Mouse (Mus musculus) liver, postnatal 0 days (tissue): ENCODE data around the gene Rad51b.

Experiments used
- CTCF ChIP-seq: sonication (generic); IDR thresholded peaks from 2 replicates; pipeline ENCODE4 v1.5.1; 2016; ENCODE audit warnings: antibody characterized with exemption, low read depth
- EP300 ChIP-seq: IDR thresholded peaks from 2 replicates; pipeline ENCODE4 v1.6.1; 2016; ENCODE audit warnings: antibody characterized with exemption, low read depth, mild to moderate bottlenecking

GRCm38 (mm10) chr12:79642715-79643114, 345.6 kb downstream of the Rad51b start:
- TF ChIP-seq CTCF: no peak
- TF ChIP-seq EP300: no peak
